Mouse (Mus musculus): ENCODE results near the gene Ubr1. TPM values are rescaled to one million over a fixed set of nuclear protein-coding genes. Genes with fewer than 3 reads are reported as not detected.
A peak's percentile ranks its signal among the peaks of the same experiment; 100 is the strongest.
"Not testable (repeated sequence)": the region's sequence is repeated elsewhere in the genome, so short reads cannot be mapped to it uniquely, and the experiment has no call there.

The Ubr1 gene
- total RNA-seq, 1 experiment from 2014 or later: 32.0 TPM

GRCm38 (mm10) chr2:120976308-120976707 is 5.8 kb upstream of the Ubr1 start:
- peak; percentile 45 for DNase-seq

GRCm38 (mm10) chr2:120972964-120973363 is 2.4 kb upstream of the Ubr1 start:
- DNase-seq: peak; percentile 14

- DNase-seq: not testable (repeated sequence)
These were observed 1.7 kb upstream of the Ubr1 start for GRCm38 (mm10) chr2:120972257-120972656.

GRCm38 (mm10) chr2:120971766-120972165 is 1.3 kb upstream of the Ubr1 start:
- no peak for DNase-seq

GRCm38 (mm10) chr2:120970045-120970539 is 423 bp downstream of the Ubr1 start:
- DNase-seq: peak; percentile 21

GRCm38 (mm10) chr2:120965486-120965885 is 5.0 kb downstream of the Ubr1 start:
- no peak for DNase-seq

- no peak for DNase-seq
These were observed 7.4 kb downstream of the Ubr1 start for GRCm38 (mm10) chr2:120963110-120963509.

GRCm38 (mm10) chr2:120960261-120960660 is 10.3 kb downstream of the Ubr1 start:
- no peak for DNase-seq

- DNase-seq: no peak
These were observed 10.7 kb downstream of the Ubr1 start for GRCm38 (mm10) chr2:120959827-120960226.

GRCm38 (mm10) chr2:120959363-120959762 is 11.2 kb downstream of the Ubr1 start:
- DNase-seq: no peak

GRCm38 (mm10) chr2:120952176-120952938 is 18.2 kb downstream of the Ubr1 start:
- DNase-seq: no peak

GRCm38 (mm10) chr2:120951208-120951607 is 19.3 kb downstream of the Ubr1 start:
- no peak for DNase-seq

- DNase-seq: no peak
These were observed 37.5 kb downstream of the Ubr1 start for GRCm38 (mm10) chr2:120933038-120933437.

GRCm38 (mm10) chr2:120909556-120909955 is 61.0 kb downstream of the Ubr1 start:
- DNase-seq: no peak

GRCm38 (mm10) chr2:120896361-120896760 is 74.2 kb downstream of the Ubr1 start:
- DNase-seq: peak; percentile 28

- DNase-seq: no peak
These were observed 82.9 kb downstream of the Ubr1 start for GRCm38 (mm10) chr2:120887601-120888000.

- DNase-seq: no peak
These were observed 97.3 kb downstream of the Ubr1 start for GRCm38 (mm10) chr2:120873192-120873591.

GRCm38 (mm10) chr2:120871447-120872336 is 98.8 kb downstream of the Ubr1 start:
- DNase-seq: peak; percentile 30

GRCm38 (mm10) chr2:120867336-120867735 is 103.2 kb downstream of the Ubr1 start:
- peak; percentile 71 for DNase-seq

GRCm38 (mm10) chr2:120866561-120866960 is 104.0 kb downstream of the Ubr1 start:
- DNase-seq: peak; percentile 62

GRCm38 (mm10) chr2:120863389-120863788 is 107.1 kb downstream of the Ubr1 start:
- no peak for DNase-seq

- no peak for DNase-seq
These were observed 109.8 kb downstream of the Ubr1 start for GRCm38 (mm10) chr2:120860699-120861098.

GRCm38 (mm10) chr2:120858131-120858530 is 112.4 kb downstream of the Ubr1 start:
- DNase-seq: no peak

All from adrenal gland, postnatal 14 days (tissue).